Mouse (Mus musculus): ENCODE measurements at regions not wholly inside any gene's neighbourhood (a gene's known extent, or its start where the extent isn't known, plus 50 kb on each side); places are given as distances from the start of the nearest gene placed in this dataset.
A peak's percentile ranks its signal among the peaks of the same experiment; 100 is the strongest.

DNA sequence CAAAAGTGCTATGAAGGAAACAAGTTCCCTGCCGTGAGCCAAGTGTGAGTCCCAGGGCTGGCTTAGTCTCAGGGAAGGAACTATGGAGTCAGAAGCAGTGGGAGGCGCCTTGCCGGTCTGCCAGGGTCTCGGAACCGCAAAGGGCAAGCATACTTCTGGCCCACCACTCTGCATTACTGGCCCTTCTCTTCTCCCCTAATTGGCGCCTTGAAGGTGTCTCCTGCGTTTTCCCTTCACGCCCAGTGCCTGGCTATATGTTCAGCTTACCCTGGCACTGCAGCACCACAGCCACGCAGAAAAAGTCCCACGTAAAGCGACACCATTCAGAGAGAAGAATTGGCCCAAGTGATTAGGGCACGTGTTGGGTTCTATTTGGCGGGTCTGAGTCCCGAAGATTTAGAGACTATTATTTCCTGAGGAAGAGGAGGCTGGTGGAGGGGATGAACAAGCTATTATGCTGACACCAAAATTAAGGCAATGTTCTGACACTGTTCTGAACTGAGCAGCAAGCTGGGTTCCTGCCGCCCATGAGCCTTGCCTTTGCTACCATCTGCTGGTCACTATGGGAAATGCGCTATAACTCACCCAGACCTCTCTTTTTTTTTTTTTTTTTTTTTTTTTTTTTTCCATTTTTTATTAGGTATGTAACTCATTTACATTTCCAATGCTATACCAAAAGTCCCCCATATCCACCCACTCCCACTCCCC lies 288.5 kb upstream of the Jmjd1c start:
- peak; percentile 74 for DNase-seq

DNA sequence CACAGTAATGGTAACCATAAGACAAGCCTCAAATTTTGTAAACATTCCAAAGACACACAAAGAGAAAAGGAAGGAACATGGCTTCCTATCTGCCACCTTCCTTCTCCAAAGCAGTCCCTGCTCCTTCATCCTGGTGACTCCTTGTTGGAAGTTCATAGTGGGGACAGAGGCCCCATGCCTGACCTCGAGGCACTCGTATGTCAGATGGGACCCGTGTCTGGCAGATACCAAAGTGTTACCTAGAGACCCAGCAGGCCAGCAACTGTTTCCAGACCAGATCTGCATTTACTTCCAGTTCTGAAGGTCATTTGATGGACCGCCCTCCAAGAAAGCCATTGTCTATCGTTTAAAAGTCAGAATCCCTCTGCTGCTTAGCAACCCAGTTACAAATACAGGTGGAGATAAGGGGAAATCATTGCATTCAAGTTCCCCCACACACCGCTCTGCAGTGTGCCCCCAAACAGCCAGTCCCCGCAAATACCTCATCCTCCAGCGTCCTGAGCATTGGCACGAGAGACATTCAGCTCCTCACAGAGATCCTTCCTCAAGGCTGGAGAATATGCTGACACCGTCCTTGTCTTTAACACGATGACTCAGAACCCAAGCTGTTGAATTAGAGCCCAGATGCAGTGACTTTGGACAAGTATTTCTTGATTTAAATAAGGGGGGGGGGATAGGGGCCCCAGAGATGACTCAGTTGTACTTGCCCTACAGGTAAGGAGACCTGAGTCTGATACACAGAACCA lies 283.2 kb upstream of the Jmjd1c start:
- DNase-seq = no peak

- peak; percentile 31 for DNase-seq
Measured at GRCm38 (mm10) chr10:66813850-66814564, 281.9 kb upstream of the Jmjd1c start.

GRCm38 (mm10) chr10:66814565-66815201 lies 281.2 kb upstream of the Jmjd1c start:
- DNase-seq = peak; percentile 85

DNA sequence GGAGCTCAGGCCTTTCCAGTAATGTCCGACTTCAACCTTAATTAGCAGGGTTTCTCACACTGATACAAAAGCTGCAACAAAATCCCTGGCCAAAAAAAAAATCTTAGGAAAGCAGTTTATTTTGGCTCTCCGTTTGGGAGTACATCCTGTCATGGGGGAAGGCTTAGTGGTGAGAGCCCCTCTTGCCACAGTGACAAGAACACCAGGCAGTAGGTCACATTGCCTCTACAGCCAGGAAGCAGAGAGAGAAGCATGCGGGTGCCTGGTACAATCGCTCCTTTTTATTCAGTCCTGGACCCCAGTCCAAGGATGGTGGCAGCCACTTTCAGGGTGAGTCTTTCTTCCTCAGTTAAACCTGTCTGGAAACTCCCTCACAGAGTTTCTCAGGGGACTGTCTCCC lies 280.0 kb upstream of the Jmjd1c start:
- DNase-seq = no peak

- no peak for DNase-seq
Measured at GRCm38 (mm10) chr10:66816776-66817175, 279.1 kb upstream of the Jmjd1c start.

DNA sequence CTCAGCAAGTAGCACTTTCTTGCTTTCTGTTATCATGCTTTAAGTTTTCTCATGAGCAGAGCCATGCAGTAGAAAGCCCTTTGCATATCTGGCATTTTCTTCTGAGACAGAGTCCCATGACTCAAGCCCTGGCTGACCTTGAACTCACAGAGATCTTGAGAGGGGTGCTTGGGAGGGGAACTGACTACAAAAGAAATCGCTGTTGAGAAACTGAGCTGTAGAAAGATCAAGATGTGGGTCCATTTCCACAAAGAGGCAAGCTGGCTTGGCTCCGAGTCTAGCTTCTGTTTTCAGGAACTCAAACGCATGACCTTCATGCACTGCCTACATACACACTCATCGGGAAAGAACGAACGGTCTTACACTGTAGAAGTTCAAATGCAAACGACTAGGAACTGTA lies 278.0 kb upstream of the Jmjd1c start:
- no peak for DNase-seq

GRCm38 (mm10) chr10:66819517-66819916 lies 276.4 kb upstream of the Jmjd1c start:
- DNase-seq = no peak

GRCm38 (mm10) chr10:66825737-66826136 lies 270.2 kb upstream of the Jmjd1c start:
- DNase-seq = no peak

DNA sequence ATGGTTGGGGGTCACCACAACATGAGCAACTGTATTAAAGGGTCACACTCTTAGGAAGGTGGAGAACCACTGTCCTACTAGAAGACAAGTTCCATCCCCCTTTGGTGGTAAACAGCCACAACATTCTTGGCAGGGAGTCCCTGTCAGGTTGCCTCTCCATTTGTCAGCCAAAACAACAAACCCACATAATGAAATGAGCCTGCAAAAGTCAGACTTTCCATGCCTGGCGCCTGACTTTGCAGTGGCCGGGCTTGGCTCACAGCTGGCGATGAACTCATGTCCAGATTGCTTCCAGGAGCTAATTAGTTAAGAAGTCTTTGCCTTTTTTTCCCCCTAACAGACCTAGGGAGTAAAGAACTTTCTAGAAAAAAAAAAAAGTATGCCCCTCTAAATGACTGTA lies 269.6 kb upstream of the Jmjd1c start:
- no peak for DNase-seq

DNA sequence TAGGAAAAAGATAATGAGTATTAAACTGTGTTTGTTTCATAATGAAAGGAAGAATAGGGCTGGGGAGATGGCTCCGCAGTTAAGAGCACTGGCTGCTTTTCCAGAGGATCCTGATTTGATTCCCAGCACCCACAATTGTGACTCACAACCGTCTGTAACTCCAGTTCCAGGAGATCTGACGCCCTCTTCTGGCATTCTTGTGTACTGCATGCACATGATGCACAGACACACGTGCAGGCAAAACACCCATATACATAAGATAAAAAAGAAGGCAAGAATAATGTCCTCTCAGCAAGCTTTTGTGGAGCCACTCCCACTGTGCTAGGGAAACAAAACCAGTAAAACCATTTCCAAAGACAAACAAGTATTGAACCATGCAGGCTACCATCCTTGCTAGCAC lies 261.0 kb upstream of the Jmjd1c start:
- DNase-seq = no peak

GRCm38 (mm10) chr10:66839058-66839457 lies 256.9 kb upstream of the Jmjd1c start:
- DNase-seq = no peak

DNA sequence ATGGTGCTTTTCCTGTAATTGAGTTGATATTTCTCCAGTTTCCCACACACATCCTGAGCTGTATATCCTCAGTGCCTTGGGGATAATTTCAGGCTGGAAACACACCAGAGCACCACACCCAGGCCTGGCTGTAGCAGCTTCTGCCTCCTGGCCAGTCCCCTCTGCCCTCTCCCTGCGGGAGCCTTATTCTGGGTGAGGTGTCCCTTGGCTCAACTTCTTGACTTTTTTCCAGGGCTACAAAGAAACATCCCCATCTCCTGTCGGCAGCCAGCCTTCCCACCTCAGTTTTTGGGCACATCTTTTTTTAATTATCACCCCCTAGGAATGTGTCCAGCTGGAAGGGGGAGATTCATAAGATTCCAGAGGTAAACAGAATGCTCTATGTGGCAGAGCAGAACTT lies 252.7 kb upstream of the Jmjd1c start:
- DNase-seq = no peak

- DNase-seq = peak; percentile 20
Measured at GRCm38 (mm10) chr10:66848778-66849177, 247.1 kb upstream of the Jmjd1c start.

DNA sequence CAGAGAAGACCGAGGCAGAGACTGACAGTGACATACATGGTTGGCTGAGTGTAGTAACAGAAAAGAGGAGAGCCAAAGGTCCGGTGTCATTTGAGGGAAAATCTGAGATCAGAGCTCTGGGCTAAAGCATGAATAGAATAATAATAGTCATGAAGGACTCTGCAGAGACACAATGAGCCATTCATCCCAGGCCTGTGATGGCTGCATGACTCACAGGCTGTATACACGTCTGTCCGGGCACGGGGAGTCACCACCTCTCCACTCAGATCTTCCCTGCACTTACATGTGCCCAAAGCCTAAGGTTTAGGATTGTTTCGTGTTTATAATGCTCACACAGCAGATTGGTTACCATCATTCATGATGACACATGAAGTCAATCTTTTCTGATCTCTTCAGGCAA lies 246.2 kb upstream of the Jmjd1c start:
- DNase-seq = no peak

GRCm38 (mm10) chr10:66850972-66851478 lies 244.9 kb upstream of the Jmjd1c start:
- DNase-seq = no peak

- no peak for DNase-seq
Measured at GRCm38 (mm10) chr10:66851841-66852240, 244.1 kb upstream of the Jmjd1c start.

GRCm38 (mm10) chr10:66852708-66853107 lies 243.2 kb upstream of the Jmjd1c start:
- peak; percentile 32 for DNase-seq

- DNase-seq = peak; percentile 91
Measured at GRCm38 (mm10) chr10:66853258-66853657, 242.7 kb upstream of the Jmjd1c start.

- DNase-seq = no peak
Measured at GRCm38 (mm10) chr10:66854895-66855294, 241.0 kb upstream of the Jmjd1c start.

GRCm38 (mm10) chr10:66857330-66857729 lies 238.6 kb upstream of the Jmjd1c start:
- DNase-seq = no peak

GRCm38 (mm10) chr10:66861421-66861820 lies 234.5 kb upstream of the Jmjd1c start:
- DNase-seq = no peak
